Mouse (Mus musculus): Measurements from ENCODE around the gene Stac. TPM values are rescaled to one million over a fixed set of nuclear protein-coding genes. Genes with fewer than 3 reads are reported as not detected.

Stac gene
- polyA plus RNA-seq, 1 experiment from 2014 or later: 1.2 TPM

- no peaks in the 10 kb centered on the region for H3K27me3 ChIP-seq (ENCODE audit: control insufficient read depth, insufficient read depth, low read length)
- H3K9ac ChIP-seq (ENCODE audit: low read length): no peak overlapping the region
- WGBS: 88% methylated on average over 6 of the region's 6 CpGs
- no peaks in the 10 kb centered on the region for H3K9me3 ChIP-seq (ENCODE audit: control insufficient read depth, low read length)
- no peak overlapping the region for H3K4me3 ChIP-seq (ENCODE audit: low read depth, low read length)
- H3K4me2 ChIP-seq (ENCODE audit: low read depth, severe bottlenecking): no peak overlapping the region
- H3K27ac ChIP-seq (replicated peaks; ENCODE audit: low read depth, low read length): no peak overlapping the region
- ATAC-seq (ENCODE audit: insufficient number of reproducible peaks, low FRiP score, low TSS enrichment, low read depth): no peak
- no peaks in the 10 kb centered on the region for H3K36me3 ChIP-seq (ENCODE audit: control insufficient read depth, insufficient read depth, low read length)
- DNase-seq (ENCODE audit: low spot score): no peak
- H3K4me1 ChIP-seq (ENCODE audit: control insufficient read depth, insufficient read depth, low read length): no peaks in the 10 kb centered on the region
Observed at GRCm38 (mm10) chr9:111577453-111577852, 112.7 kb downstream of the Stac start.

GRCm38 (mm10) chr9:111575889-111576288, 114.3 kb downstream of the Stac start:
- DNase-seq (ENCODE audit: low spot score) (no peak), ATAC-seq (ENCODE audit: insufficient number of reproducible peaks, low FRiP score, low TSS enrichment, low read depth) (no peak)
- WGBS: 32% methylated on average over 4 of the region's 4 CpGs
- Histone ChIP-seq H3K27ac (replicated peaks; ENCODE audit: low read depth, low read length) (no peak overlapping the region), H3K4me1 (ENCODE audit: control insufficient read depth, insufficient read depth, low read length) (no peaks in the 10 kb centered on the region), H3K4me2 (ENCODE audit: low read depth, severe bottlenecking) (no peak overlapping the region), H3K9ac (ENCODE audit: low read length) (no peak overlapping the region), H3K36me3 (ENCODE audit: control insufficient read depth, insufficient read depth, low read length) (no peaks in the 10 kb centered on the region), H3K4me3 (ENCODE audit: low read depth, low read length) (no peak overlapping the region), H3K27me3 (ENCODE audit: control insufficient read depth, insufficient read depth, low read length) (no peaks in the 10 kb centered on the region), H3K9me3 (ENCODE audit: control insufficient read depth, low read length) (no peaks in the 10 kb centered on the region)

GRCm38 (mm10) chr9:111573836-111574235, 116.3 kb downstream of the Stac start:
- H3K4me2 ChIP-seq (ENCODE audit: low read depth, severe bottlenecking): no peak overlapping the region
- WGBS: 91% methylated on average over 5 of the region's 5 CpGs
- H3K4me1 ChIP-seq (ENCODE audit: control insufficient read depth, insufficient read depth, low read length): no peaks in the 10 kb centered on the region
- ATAC-seq (ENCODE audit: insufficient number of reproducible peaks, low FRiP score, low TSS enrichment, low read depth) (no peak), DNase-seq (ENCODE audit: low spot score) (no peak)
- H3K4me3 ChIP-seq (ENCODE audit: low read depth, low read length): no peak overlapping the region
- no peaks in the 10 kb centered on the region for H3K36me3 ChIP-seq (ENCODE audit: control insufficient read depth, insufficient read depth, low read length)
- no peak overlapping the region for H3K27ac ChIP-seq (replicated peaks; ENCODE audit: low read depth, low read length)
- no peaks in the 10 kb centered on the region for H3K9me3 ChIP-seq (ENCODE audit: control insufficient read depth, low read length)
- H3K9ac ChIP-seq (ENCODE audit: low read length): no peak overlapping the region
- H3K27me3 ChIP-seq (ENCODE audit: control insufficient read depth, insufficient read depth, low read length): no peaks in the 10 kb centered on the region

GRCm38 (mm10) chr9:111571619-111572018, 118.5 kb downstream of the Stac start:
- ATAC-seq (ENCODE audit: insufficient number of reproducible peaks, low FRiP score, low TSS enrichment, low read depth): no peak
- Histone ChIP-seq H3K9ac (ENCODE audit: low read length) (no peak overlapping the region), H3K27ac (replicated peaks; ENCODE audit: low read depth, low read length) (no peak overlapping the region), H3K4me2 (ENCODE audit: low read depth, severe bottlenecking) (no peak overlapping the region), H3K4me1 (ENCODE audit: control insufficient read depth, insufficient read depth, low read length) (no peaks in the 10 kb centered on the region), H3K27me3 (ENCODE audit: control insufficient read depth, insufficient read depth, low read length) (no peaks in the 10 kb centered on the region), H3K36me3 (ENCODE audit: control insufficient read depth, insufficient read depth, low read length) (no peaks in the 10 kb centered on the region), H3K4me3 (ENCODE audit: low read depth, low read length) (no peak overlapping the region), H3K9me3 (ENCODE audit: control insufficient read depth, low read length) (no peaks in the 10 kb centered on the region)
- DNase-seq (ENCODE audit: low spot score): no peak
- WGBS: 84% methylated on average over 5 of the region's 5 CpGs

- Histone ChIP-seq H3K4me2 (ENCODE audit: low read depth, severe bottlenecking) (no peak overlapping the region), H3K4me3 (ENCODE audit: low read depth, low read length) (no peak overlapping the region), H3K27ac (replicated peaks; ENCODE audit: low read depth, low read length) (no peak overlapping the region), H3K27me3 (ENCODE audit: control insufficient read depth, insufficient read depth, low read length) (no peaks in the 10 kb centered on the region), H3K4me1 (ENCODE audit: control insufficient read depth, insufficient read depth, low read length) (peaks cover 7% of the 10 kb centered on the region), H3K9me3 (ENCODE audit: control insufficient read depth, low read length) (no peaks in the 10 kb centered on the region), H3K36me3 (ENCODE audit: control insufficient read depth, insufficient read depth, low read length) (no peaks in the 10 kb centered on the region), H3K9ac (ENCODE audit: low read length) (no peak overlapping the region)
- DNase-seq (ENCODE audit: low spot score) (no peak), ATAC-seq (ENCODE audit: insufficient number of reproducible peaks, low FRiP score, low TSS enrichment, low read depth) (no peak)
- WGBS: 93% methylated on average over 6 of the region's 6 CpGs
Observed at GRCm38 (mm10) chr9:111564176-111564575, 126.0 kb downstream of the Stac start.

GRCm38 (mm10) chr9:111563226-111563625, 126.9 kb downstream of the Stac start:
- H3K4me1 ChIP-seq (ENCODE audit: control insufficient read depth, insufficient read depth, low read length): peaks cover 7% of the 10 kb centered on the region
- no peaks in the 10 kb centered on the region for H3K36me3 ChIP-seq (ENCODE audit: control insufficient read depth, insufficient read depth, low read length)
- H3K4me2 ChIP-seq (ENCODE audit: low read depth, severe bottlenecking): no peak overlapping the region
- ATAC-seq (ENCODE audit: insufficient number of reproducible peaks, low FRiP score, low TSS enrichment, low read depth) (no peak), DNase-seq (ENCODE audit: low spot score) (no peak)
- no peak overlapping the region for H3K27ac ChIP-seq (replicated peaks; ENCODE audit: low read depth, low read length)
- 75% methylated on average over 7 of the region's 7 CpGs for WGBS
- no peak overlapping the region for H3K9ac ChIP-seq (ENCODE audit: low read length)
- H3K9me3 ChIP-seq (ENCODE audit: control insufficient read depth, low read length): no peaks in the 10 kb centered on the region
- H3K27me3 ChIP-seq (ENCODE audit: control insufficient read depth, insufficient read depth, low read length): no peaks in the 10 kb centered on the region
- H3K4me3 ChIP-seq (ENCODE audit: low read depth, low read length): no peak overlapping the region

GRCm38 (mm10) chr9:111562217-111562988, 127.7 kb downstream of the Stac start:
- peak overlapping the region; percentile 32; the same call in 1 of the 2 replicates for H3K9ac ChIP-seq (ENCODE audit: low read length)
- WGBS: 46% methylated on average over 19 of the region's 19 CpGs
- DNase-seq (ENCODE audit: low spot score) (no peak), ATAC-seq (ENCODE audit: insufficient number of reproducible peaks, low FRiP score, low TSS enrichment, low read depth) (peak; percentile 45; the same call in 1 of the 2 replicates)
- H3K27ac ChIP-seq (replicated peaks; ENCODE audit: low read depth, low read length): no peak overlapping the region
- H3K4me2 ChIP-seq (ENCODE audit: low read depth, severe bottlenecking): peak overlapping the region; percentile 15; the same call in 1 of the 2 replicates
- H3K36me3 ChIP-seq (ENCODE audit: control insufficient read depth, insufficient read depth, low read length): no peaks in the 10 kb centered on the region
- H3K27me3 ChIP-seq (ENCODE audit: control insufficient read depth, insufficient read depth, low read length): no peaks in the 10 kb centered on the region
- peaks cover 7% of the 10 kb centered on the region for H3K4me1 ChIP-seq (ENCODE audit: control insufficient read depth, insufficient read depth, low read length)
- H3K9me3 ChIP-seq (ENCODE audit: control insufficient read depth, low read length): no peaks in the 10 kb centered on the region
- H3K4me3 ChIP-seq (ENCODE audit: low read depth, low read length): no peak overlapping the region

GRCm38 (mm10) chr9:111556699-111557098, 133.4 kb downstream of the Stac start:
- no peak overlapping the region for H3K27ac ChIP-seq (replicated peaks; ENCODE audit: low read depth, low read length)
- H3K9me3 ChIP-seq (ENCODE audit: control insufficient read depth, low read length): no peaks in the 10 kb centered on the region
- DNase-seq (ENCODE audit: low spot score): no peak
- no peak overlapping the region for H3K4me3 ChIP-seq (ENCODE audit: low read depth, low read length)
- H3K27me3 ChIP-seq (ENCODE audit: control insufficient read depth, insufficient read depth, low read length): no peaks in the 10 kb centered on the region
- WGBS: 52% methylated on average over 3 of the region's 3 CpGs
- no peaks in the 10 kb centered on the region for H3K4me1 ChIP-seq (ENCODE audit: control insufficient read depth, insufficient read depth, low read length)
- no peak overlapping the region for H3K9ac ChIP-seq (ENCODE audit: low read length)
- H3K36me3 ChIP-seq (ENCODE audit: control insufficient read depth, insufficient read depth, low read length): no peaks in the 10 kb centered on the region
- ATAC-seq (ENCODE audit: insufficient number of reproducible peaks, low FRiP score, low TSS enrichment, low read depth): no peak
- H3K4me2 ChIP-seq (ENCODE audit: low read depth, severe bottlenecking): no peak overlapping the region

GRCm38 (mm10) chr9:111552865-111553264, 137.3 kb downstream of the Stac start:
- H3K9me3 ChIP-seq (ENCODE audit: control insufficient read depth, low read length): no peaks in the 10 kb centered on the region
- H3K4me3 ChIP-seq (ENCODE audit: low read depth, low read length): no peak overlapping the region
- H3K27me3 ChIP-seq (ENCODE audit: control insufficient read depth, insufficient read depth, low read length): no peaks in the 10 kb centered on the region
- no peak overlapping the region for H3K9ac ChIP-seq (ENCODE audit: low read length)
- DNase-seq (ENCODE audit: low spot score): no peak
- WGBS: 37% methylated on average over 3 of the region's 3 CpGs
- no peak overlapping the region for H3K4me2 ChIP-seq (ENCODE audit: low read depth, severe bottlenecking)
- ATAC-seq (ENCODE audit: insufficient number of reproducible peaks, low FRiP score, low TSS enrichment, low read depth): no peak
- no peaks in the 10 kb centered on the region for H3K36me3 ChIP-seq (ENCODE audit: control insufficient read depth, insufficient read depth, low read length)
- H3K27ac ChIP-seq (replicated peaks; ENCODE audit: low read depth, low read length): no peak overlapping the region
- H3K4me1 ChIP-seq (ENCODE audit: control insufficient read depth, insufficient read depth, low read length): no peaks in the 10 kb centered on the region
